Mouse (Mus musculus): Measurements from ENCODE around the gene Plekha6.

Plekha6 gene

GRCm38 (mm10) chr1:133276983-133277382 is 113.0 kb downstream of the Plekha6 start:
- DNase-seq (ENCODE audit: low read depth): no peak

- no peak for DNase-seq (ENCODE audit: low read depth)
These were observed 114.5 kb downstream of the Plekha6 start for GRCm38 (mm10) chr1:133278539-133278938.

- no peak for DNase-seq (ENCODE audit: low read depth)
These were observed 115.1 kb downstream of the Plekha6 start for GRCm38 (mm10) chr1:133278946-133279631.

GRCm38 (mm10) chr1:133279632-133280093 is 115.7 kb downstream of the Plekha6 start:
- DNase-seq (ENCODE audit: low read depth): no peak

GRCm38 (mm10) chr1:133280537-133280936 is 116.5 kb downstream of the Plekha6 start:
- no peak for DNase-seq (ENCODE audit: low read depth)

GRCm38 (mm10) chr1:133285907-133286306 is 121.9 kb downstream of the Plekha6 start:
- DNase-seq (ENCODE audit: low read depth): no peak

- no peak for DNase-seq (ENCODE audit: low read depth)
These were observed 123.0 kb downstream of the Plekha6 start for GRCm38 (mm10) chr1:133287051-133287450.

GRCm38 (mm10) chr1:133287880-133288279 is 123.9 kb downstream of the Plekha6 start:
- no peak for DNase-seq (ENCODE audit: low read depth)

GRCm38 (mm10) chr1:133291888-133292287 is 127.9 kb downstream of the Plekha6 start:
- no peak for DNase-seq (ENCODE audit: low read depth)

GRCm38 (mm10) chr1:133292608-133293007 is 128.6 kb downstream of the Plekha6 start:
- no peak for DNase-seq (ENCODE audit: low read depth)

- no peak for DNase-seq (ENCODE audit: low read depth)
These were observed 132.4 kb downstream of the Plekha6 start for GRCm38 (mm10) chr1:133296376-133296775.

- no peak for DNase-seq (ENCODE audit: low read depth)
These were observed 134.8 kb downstream of the Plekha6 start for GRCm38 (mm10) chr1:133298816-133299215.

- DNase-seq (ENCODE audit: low read depth): no peak
These were observed 138.5 kb downstream of the Plekha6 start for GRCm38 (mm10) chr1:133302540-133302939.

GRCm38 (mm10) chr1:133306842-133307241 is 142.8 kb downstream of the Plekha6 start:
- DNase-seq (ENCODE audit: low read depth): peak; percentile 29

GRCm38 (mm10) chr1:133307318-133307717 is 143.3 kb downstream of the Plekha6 start:
- peak; percentile 59 for DNase-seq (ENCODE audit: low read depth)

- DNase-seq (ENCODE audit: low read depth): no peak
These were observed 145.8 kb downstream of the Plekha6 start, which contains the start of gene Golt1a for GRCm38 (mm10) chr1:133309652-133310267. Gene Golt1a, plus strand, starts transcription at chr1:133309800.

GRCm38 (mm10) chr1:133311240-133311639 is 147.2 kb downstream of the Plekha6 start:
- DNase-seq (ENCODE audit: low read depth): no peak

- no peak for DNase-seq (ENCODE audit: low read depth)
These were observed 147.9 kb downstream of the Plekha6 start for GRCm38 (mm10) chr1:133311946-133312345.

- DNase-seq (ENCODE audit: low read depth): peak; percentile 19
These were observed 150.4 kb downstream of the Plekha6 start for GRCm38 (mm10) chr1:133314364-133314763.

- DNase-seq (ENCODE audit: low read depth): no peak
These were observed 151.8 kb downstream of the Plekha6 start for GRCm38 (mm10) chr1:133315775-133316174.

GRCm38 (mm10) chr1:133316577-133316976 is 152.6 kb downstream of the Plekha6 start:
- DNase-seq (ENCODE audit: low read depth): no peak

- no peak for DNase-seq (ENCODE audit: low read depth)
These were observed 153.1 kb downstream of the Plekha6 start for GRCm38 (mm10) chr1:133317149-133317548.

- no peak for DNase-seq (ENCODE audit: low read depth)
These were observed 157.4 kb downstream of the Plekha6 start, which contains the start of gene Kiss1 for GRCm38 (mm10) chr1:133321267-133321925. Gene Kiss1, plus strand, starts transcription at chr1:133321875.

All from c-Kit-positive CD71-positive TER-119-negative erythroid progenitor cells, embryonic 14.5 days (primary cell).